Mouse (Mus musculus): ENCODE data around the gene Igf2bp3. TPM values are rescaled to one million over a fixed set of nuclear protein-coding genes. Genes with fewer than 3 reads are reported as not detected.

The Igf2bp3 gene
- polyA plus RNA-seq, 1 experiment = 0.30 TPM

GRCm38 (mm10) chr6:49113895-49114294, 100.9 kb downstream of the Igf2bp3 start:
- Histone ChIP-seq H3K79me3 (ENCODE audit: low read depth) (no peaks in the 10 kb centered on the region), H3K4me3 (ENCODE audit: insufficient read depth, poor library complexity, severe bottlenecking) (no peak overlapping the region), H3K79me2 (ENCODE audit: control insufficient read depth, insufficient read depth) (no peaks in the 10 kb centered on the region), H3K36me3 (ENCODE audit: control insufficient read depth, insufficient read depth) (no peaks in the 10 kb centered on the region), H3K27me3 (ENCODE audit: control insufficient read depth, insufficient read depth, insufficient read length) (peaks cover 6% of the 10 kb centered on the region), H3ac (ENCODE audit: control insufficient read depth, insufficient read length, low read depth) (no peak overlapping the region)
- TF ChIP-seq MAX (IDR thresholded peaks at IDR 0.05) (no peak), FOSL1 (IDR thresholded peaks at IDR 0.05; ENCODE audit: insufficient read depth, low read length, poor library complexity, severe bottlenecking) (no peak), MYOG (IDR thresholded peaks at IDR 0.05; ENCODE audit: control insufficient read depth, extremely low read depth, insufficient read length) (no peak), CEBPB (IDR thresholded peaks at IDR 0.05; ENCODE audit: low read depth) (no peak), CTCF (IDR thresholded peaks at IDR 0.05; ENCODE audit: control insufficient read depth, insufficient read depth, insufficient read length) (no peak), USF1 (IDR thresholded peaks at IDR 0.05; ENCODE audit: low read depth) (no peak), MYOD1 (IDR thresholded peaks at IDR 0.05; ENCODE audit: control insufficient read depth, insufficient read length, low read depth) (no peak)

- H3K36me3 ChIP-seq (ENCODE audit: control insufficient read depth, insufficient read depth) = no peaks in the 10 kb centered on the region
- no peak overlapping the region for H3ac ChIP-seq (ENCODE audit: control insufficient read depth, insufficient read length, low read depth)
Measured at GRCm38 (mm10) chr6:49109196-49109595, 105.6 kb downstream of the Igf2bp3 start.

GRCm38 (mm10) chr6:49106746-49107500, 107.8 kb downstream of the Igf2bp3 start:
- Histone ChIP-seq H3K4me3 (ENCODE audit: insufficient read depth, poor library complexity, severe bottlenecking) (no peak overlapping the region), H3K79me3 (ENCODE audit: low read depth) (no peaks in the 10 kb centered on the region), H3ac (ENCODE audit: control insufficient read depth, insufficient read length, low read depth) (no peak overlapping the region), H3K27me3 (ENCODE audit: control insufficient read depth, insufficient read depth, insufficient read length) (no peaks in the 10 kb centered on the region), H3K79me2 (ENCODE audit: control insufficient read depth, insufficient read depth) (no peaks in the 10 kb centered on the region), H3K36me3 (ENCODE audit: control insufficient read depth, insufficient read depth) (no peaks in the 10 kb centered on the region)
- TF ChIP-seq CEBPB (IDR thresholded peaks at IDR 0.05; ENCODE audit: low read depth) = no peak
- no peak for TF ChIP-seq FOSL1 (IDR thresholded peaks at IDR 0.05; ENCODE audit: insufficient read depth, low read length, poor library complexity, severe bottlenecking)
- TF ChIP-seq MYOD1 (IDR thresholded peaks at IDR 0.05; ENCODE audit: control insufficient read depth, insufficient read length, low read depth) = no peak
- TF ChIP-seq MAX (IDR thresholded peaks at IDR 0.05) = no peak
- TF ChIP-seq CTCF (IDR thresholded peaks at IDR 0.05; ENCODE audit: control insufficient read depth, insufficient read depth, insufficient read length) = no peak
- TF ChIP-seq MYOG (IDR thresholded peaks at IDR 0.05; ENCODE audit: control insufficient read depth, extremely low read depth, insufficient read length) = no peak
- TF ChIP-seq USF1 (IDR thresholded peaks at IDR 0.05; ENCODE audit: low read depth) = no peak

More at GRCm38 (mm10) chr6:49109196-49109595, 105.6 kb downstream of the Igf2bp3 start:
- Histone ChIP-seq H3K4me3 (ENCODE audit: insufficient read depth, poor library complexity, severe bottlenecking) (no peak overlapping the region), H3K79me3 (ENCODE audit: low read depth) (no peaks in the 10 kb centered on the region), H3K79me2 (ENCODE audit: control insufficient read depth, insufficient read depth) (no peaks in the 10 kb centered on the region), H3K27me3 (ENCODE audit: control insufficient read depth, insufficient read depth, insufficient read length) (no peaks in the 10 kb centered on the region)
- TF ChIP-seq FOSL1 (IDR thresholded peaks at IDR 0.05; ENCODE audit: insufficient read depth, low read length, poor library complexity, severe bottlenecking) (no peak), MAX (IDR thresholded peaks at IDR 0.05) (no peak), CTCF (IDR thresholded peaks at IDR 0.05; ENCODE audit: control insufficient read depth, insufficient read depth, insufficient read length) (no peak), MYOD1 (IDR thresholded peaks at IDR 0.05; ENCODE audit: control insufficient read depth, insufficient read length, low read depth) (no peak), CEBPB (IDR thresholded peaks at IDR 0.05; ENCODE audit: low read depth) (no peak), USF1 (IDR thresholded peaks at IDR 0.05; ENCODE audit: low read depth) (no peak), MYOG (IDR thresholded peaks at IDR 0.05; ENCODE audit: control insufficient read depth, extremely low read depth, insufficient read length) (no peak)

- Histone ChIP-seq H3K79me2 (ENCODE audit: control insufficient read depth, insufficient read depth) (no peaks in the 10 kb centered on the region), H3ac (ENCODE audit: control insufficient read depth, insufficient read length, low read depth) (no peak overlapping the region), H3K27me3 (ENCODE audit: control insufficient read depth, insufficient read depth, insufficient read length) (no peaks in the 10 kb centered on the region), H3K79me3 (ENCODE audit: low read depth) (no peaks in the 10 kb centered on the region), H3K4me3 (ENCODE audit: insufficient read depth, poor library complexity, severe bottlenecking) (no peak overlapping the region), H3K36me3 (ENCODE audit: control insufficient read depth, insufficient read depth) (no peaks in the 10 kb centered on the region)
- no peak for TF ChIP-seq MAX (IDR thresholded peaks at IDR 0.05)
- no peak for TF ChIP-seq CTCF (IDR thresholded peaks at IDR 0.05; ENCODE audit: control insufficient read depth, insufficient read depth, insufficient read length)
- no peak for TF ChIP-seq FOSL1 (IDR thresholded peaks at IDR 0.05; ENCODE audit: insufficient read depth, low read length, poor library complexity, severe bottlenecking)
- TF ChIP-seq USF1 (IDR thresholded peaks at IDR 0.05; ENCODE audit: low read depth) = no peak
Measured at GRCm38 (mm10) chr6:49099086-49099485, 115.7 kb downstream of the Igf2bp3 start.

- Histone ChIP-seq H3K27me3 (ENCODE audit: control insufficient read depth, insufficient read depth, insufficient read length) (no peaks in the 10 kb centered on the region), H3K79me3 (ENCODE audit: low read depth) (no peaks in the 10 kb centered on the region), H3K4me3 (ENCODE audit: insufficient read depth, poor library complexity, severe bottlenecking) (no peak overlapping the region), H3ac (ENCODE audit: control insufficient read depth, insufficient read length, low read depth) (no peak overlapping the region), H3K79me2 (ENCODE audit: control insufficient read depth, insufficient read depth) (no peaks in the 10 kb centered on the region), H3K36me3 (ENCODE audit: control insufficient read depth, insufficient read depth) (no peaks in the 10 kb centered on the region)
- TF ChIP-seq FOSL1 (IDR thresholded peaks at IDR 0.05; ENCODE audit: insufficient read depth, low read length, poor library complexity, severe bottlenecking) (no peak), MAX (IDR thresholded peaks at IDR 0.05) (no peak), USF1 (IDR thresholded peaks at IDR 0.05; ENCODE audit: low read depth) (no peak), MYOD1 (IDR thresholded peaks at IDR 0.05; ENCODE audit: control insufficient read depth, insufficient read length, low read depth) (no peak), MYOG (IDR thresholded peaks at IDR 0.05; ENCODE audit: control insufficient read depth, extremely low read depth, insufficient read length) (no peak), CTCF (IDR thresholded peaks at IDR 0.05; ENCODE audit: control insufficient read depth, insufficient read depth, insufficient read length) (no peak), CEBPB (IDR thresholded peaks at IDR 0.05; ENCODE audit: low read depth) (no peak)
Measured at GRCm38 (mm10) chr6:49097596-49098110, 117.1 kb downstream of the Igf2bp3 start.

All from C2C12 (cell line).